Mouse (Mus musculus): ENCODE measurements around the gene Timp4.

- TF ChIP-seq POLR2A (IDR thresholded peaks at IDR 0.05; ENCODE audit: low read depth, low read length) (no peak), CTCF (IDR thresholded peaks at IDR 0.05; ENCODE audit: extremely low read depth, insufficient read depth, insufficient read length, insufficient replicate concordance) (no peak)
These were observed 49.0 kb downstream of the Timp4 start for GRCm38 (mm10) chr6:115203029-115203428.

All from spleen, adult 2 months (tissue).